Mouse (Mus musculus) embryonic facial prominence, embryonic 11.5 days (tissue): ENCODE measurements around the gene Tbx19. TPM values are rescaled to one million over a fixed set of nuclear protein-coding genes. Genes with fewer than 3 reads are reported as not detected.
A peak's percentile ranks its signal among the peaks of the same experiment; 100 is the strongest.

Experiments used
- ATAC-seq: fragments of 200-750 bp; cut with Nextera tagmentation; replicated peaks from 2 replicates; pipeline ENCODE4 v1.8.0; 2017; ENCODE audit warnings: low read depth; ENCODE audit not compliant: insufficient number of reproducible peaks, low FRiP score, low TSS enrichment
- DNase-seq: peaks from one replicate; pipeline ENCODE4 v3.0.0-alpha.2; 2015; ENCODE audit warnings: low spot score
- H3K27ac ChIP-seq: fragments of 300-500 bp; sonication (generic); replicated peaks from 2 replicates; pipeline ENCODE4 v1.5.1; 2014; ENCODE audit warnings: mild to moderate bottlenecking, low read depth, low read length, control low read depth
- H3K27me3 ChIP-seq: fragments of 300-500 bp; sonication (generic); 2 replicates; pipeline ENCODE4 v1.6.1; 2014; ENCODE audit warnings: mild to moderate bottlenecking, low read length, moderate library complexity, mixed read lengths; ENCODE audit not compliant: control insufficient read depth, insufficient read depth
- H3K36me3 ChIP-seq: fragments of 300-500 bp; sonication (generic); replicated peaks from 2 replicates; pipeline ENCODE4 v1.6.1; 2014; ENCODE audit warnings: low read depth, mild to moderate bottlenecking, low read length, moderate library complexity, mixed read lengths; ENCODE audit not compliant: control insufficient read depth, insufficient read depth
- H3K4me1 ChIP-seq: fragments of 300-500 bp; sonication (generic); 2 replicates; pipeline ENCODE4 v1.6.1; 2014; ENCODE audit warnings: low read length, mixed read lengths; ENCODE audit not compliant: control insufficient read depth, insufficient read depth
- H3K4me2 ChIP-seq: fragments of 300-500 bp; sonication (generic); 2 replicates; pipeline ENCODE4 v1.6.1; 2014; ENCODE audit warnings: low read depth, mild to moderate bottlenecking, control low read depth, low read length, moderate library complexity
- H3K4me3 ChIP-seq: fragments of 300-500 bp; sonication (generic); 2 replicates; pipeline ENCODE4 v1.5.1; 2014; ENCODE audit warnings: low read depth, low read length, control low read depth
- H3K9ac ChIP-seq: fragments of 300-500 bp; sonication (generic); replicated peaks from 2 replicates; pipeline ENCODE4 v1.6.1; 2014; ENCODE audit warnings: mild to moderate bottlenecking, control low read depth, low read length
- H3K9me3 ChIP-seq: fragments of 300-500 bp; sonication (generic); replicated peaks from 2 replicates; pipeline ENCODE4 v1.6.1; 2016; ENCODE audit warnings: mild to moderate bottlenecking, low read length, inconsistent platforms, mixed read lengths; ENCODE audit not compliant: control insufficient read depth
- WGBS: fragments of 180-500 bp; shearing (Covaris S2); extraction: QIAGEN DNeasy Blood & Tissue Kit; methylation state at CpG from one replicate; pipeline ENCODE4 v1.1.7; 2014; 5-methylcytosine and 5-hydroxymethylcytosine counted together
- polyA plus RNA-seq: library from polyadenylated mRNA; unstranded; fragments of >200 nt; fragmentation: Nextera tagmentation; extraction: Ambion mirVana; gene quantifications from 2 replicates; pipeline ENCODE4 v1.2.1, GENCODE M21; 2014

The Tbx19 gene
- polyA plus RNA-seq, 1 experiment from 2014 or later: not detected

DNA sequence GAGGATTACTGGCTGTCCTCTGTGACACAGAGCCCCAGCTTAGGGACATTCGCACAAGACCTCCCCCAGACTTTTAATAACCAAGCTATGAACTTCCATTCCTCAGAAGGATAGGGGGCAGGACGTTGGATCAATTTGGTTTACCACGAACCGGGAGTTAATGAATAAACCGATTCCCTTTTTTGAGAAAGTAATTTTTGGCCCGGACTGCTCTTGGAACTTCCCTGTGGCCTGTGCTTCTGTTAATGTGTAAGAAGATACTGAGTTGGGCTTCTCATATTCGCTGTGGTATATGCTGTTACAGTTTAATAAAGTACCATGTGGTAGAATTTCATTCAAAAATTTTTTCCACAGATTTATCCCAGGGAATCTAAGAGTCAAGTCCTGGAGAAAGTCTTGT, 39.5 kb downstream of the Tbx19 start:
- 86% methylated on average over 7 of the region's 7 CpGs for WGBS
- no peaks in the 10 kb centered on the region for H3K4me1 ChIP-seq
- no peak overlapping the region for H3K4me2 ChIP-seq
- no peak overlapping the region for H3K9ac ChIP-seq
- no peaks in the 10 kb centered on the region for H3K36me3 ChIP-seq
- ATAC-seq (no peak), DNase-seq (no peak)
- H3K4me3 ChIP-seq: no peak overlapping the region
- no peaks in the 10 kb centered on the region for H3K9me3 ChIP-seq
- no peak overlapping the region for H3K27ac ChIP-seq
- H3K27me3 ChIP-seq: no peaks in the 10 kb centered on the region

DNA sequence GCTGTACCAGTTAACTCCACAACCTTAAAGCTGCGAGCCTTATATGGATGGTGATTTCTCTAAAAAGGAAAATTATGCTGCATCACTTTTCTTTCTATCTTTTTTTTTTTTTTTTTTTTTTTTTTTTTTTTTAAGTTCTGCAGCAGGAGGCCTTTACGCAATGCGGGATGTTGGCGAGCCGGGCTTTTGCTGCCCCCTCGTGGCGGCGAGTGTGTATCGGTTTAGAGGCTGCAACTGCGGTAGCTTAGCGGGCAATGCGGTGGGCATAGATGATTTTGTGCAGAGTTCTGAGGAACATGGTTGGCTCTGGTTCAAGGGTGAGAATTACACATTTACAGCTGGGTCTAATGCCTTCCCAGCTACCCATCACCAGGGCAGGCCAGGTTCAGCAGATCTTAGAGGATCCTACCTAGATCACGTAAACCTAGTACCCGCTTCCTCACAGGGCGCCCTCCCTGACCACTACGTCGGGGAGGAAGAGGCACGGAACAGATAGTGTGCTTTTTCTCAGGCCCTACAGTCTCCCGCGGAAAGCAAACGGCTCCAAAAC, 40.1 kb downstream of the Tbx19 start:
- Histone ChIP-seq H3K9me3 (no peaks in the 10 kb centered on the region), H3K4me1 (no peaks in the 10 kb centered on the region), H3K4me2 (no peak overlapping the region), H3K27me3 (no peaks in the 10 kb centered on the region), H3K27ac (no peak overlapping the region), H3K36me3 (no peaks in the 10 kb centered on the region), H3K4me3 (no peak overlapping the region), H3K9ac (no peak overlapping the region)
- WGBS: 21% methylated on average over 21 of the region's 21 CpGs
- DNase-seq (peak; percentile 87), ATAC-seq (peak; percentile 63; the same call in 1 of the 2 replicates)

DNA sequence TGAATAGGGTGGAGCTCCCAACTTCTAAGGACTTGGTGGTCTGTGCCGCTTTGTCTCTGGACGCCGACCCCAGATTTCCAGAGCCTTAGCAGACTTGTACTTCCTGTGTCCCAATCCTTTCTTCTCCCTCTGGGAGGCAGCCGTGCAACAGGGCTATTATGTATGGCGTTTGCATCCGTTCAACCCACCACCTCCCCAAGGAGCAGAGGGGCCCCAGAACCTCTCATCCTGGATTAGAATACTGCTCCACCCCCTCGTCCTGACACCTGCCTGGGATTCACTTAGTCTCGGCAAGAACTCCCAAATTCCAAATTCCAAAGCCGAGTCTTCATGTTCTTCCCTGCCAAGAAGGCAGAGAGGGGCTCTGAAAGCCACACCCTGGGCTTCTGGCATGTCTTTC, 40.8 kb downstream of the Tbx19 start:
- Histone ChIP-seq H3K4me1 (no peaks in the 10 kb centered on the region), H3K27ac (no peak overlapping the region), H3K4me2 (peak overlapping the region; percentile 13; the same call in 1 of the 2 replicates), H3K4me3 (no peak overlapping the region), H3K9ac (no peak overlapping the region), H3K36me3 (no peaks in the 10 kb centered on the region), H3K27me3 (no peaks in the 10 kb centered on the region), H3K9me3 (no peaks in the 10 kb centered on the region)
- DNase-seq (no peak), ATAC-seq (0 out of 2 replicates have a peak, but pooled peaks have one; percentile 27)
- WGBS: 18% methylated on average over 9 of the region's 9 CpGs

DNA sequence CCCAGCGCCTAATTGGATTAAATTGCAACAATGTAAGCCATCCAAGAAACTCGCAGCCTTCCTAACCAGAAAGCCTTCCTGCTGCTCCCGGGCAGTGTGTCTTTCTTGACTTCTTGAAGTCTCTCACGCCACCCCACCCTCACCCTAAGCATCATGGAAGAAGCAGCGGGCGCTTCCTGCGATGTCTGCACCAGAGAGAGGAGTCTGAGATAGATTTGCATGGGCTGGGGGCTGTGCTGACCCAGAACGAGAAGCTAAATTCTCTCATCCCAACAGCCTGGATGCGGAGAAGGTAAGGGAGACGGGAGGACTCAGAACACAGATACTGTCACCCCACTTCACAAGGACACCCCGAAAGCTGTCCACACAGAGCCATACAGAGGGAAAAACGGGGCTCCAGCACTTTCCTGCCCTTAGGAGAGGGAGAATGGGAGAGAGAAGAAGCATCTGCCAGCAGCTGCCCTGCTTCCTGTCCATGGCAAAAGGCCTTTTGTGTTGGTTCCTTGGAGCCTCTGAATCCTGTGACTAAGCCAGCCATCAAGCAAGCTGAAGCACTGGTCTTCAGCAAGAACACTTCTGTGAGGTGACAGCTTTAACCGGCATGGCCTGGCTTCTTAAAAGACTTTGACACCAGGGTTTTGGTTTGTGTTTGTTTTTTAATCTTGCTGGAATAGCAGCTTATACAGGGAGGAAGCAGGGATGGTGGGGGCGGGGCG, 41.4 kb downstream of the Tbx19 start:
- peak overlapping the region; percentile 13; the same call in 1 of the 2 replicates for H3K4me2 ChIP-seq
- no peak overlapping the region for H3K4me3 ChIP-seq
- no peaks in the 10 kb centered on the region for H3K9me3 ChIP-seq
- WGBS: 61% methylated on average over 15 of the region's 15 CpGs
- ATAC-seq: no peak
- H3K27me3 ChIP-seq: no peaks in the 10 kb centered on the region
- no peak overlapping the region for H3K27ac ChIP-seq
- H3K36me3 ChIP-seq: no peaks in the 10 kb centered on the region
- no peak overlapping the region for H3K9ac ChIP-seq
- no peak for DNase-seq
- H3K4me1 ChIP-seq: no peaks in the 10 kb centered on the region

DNA sequence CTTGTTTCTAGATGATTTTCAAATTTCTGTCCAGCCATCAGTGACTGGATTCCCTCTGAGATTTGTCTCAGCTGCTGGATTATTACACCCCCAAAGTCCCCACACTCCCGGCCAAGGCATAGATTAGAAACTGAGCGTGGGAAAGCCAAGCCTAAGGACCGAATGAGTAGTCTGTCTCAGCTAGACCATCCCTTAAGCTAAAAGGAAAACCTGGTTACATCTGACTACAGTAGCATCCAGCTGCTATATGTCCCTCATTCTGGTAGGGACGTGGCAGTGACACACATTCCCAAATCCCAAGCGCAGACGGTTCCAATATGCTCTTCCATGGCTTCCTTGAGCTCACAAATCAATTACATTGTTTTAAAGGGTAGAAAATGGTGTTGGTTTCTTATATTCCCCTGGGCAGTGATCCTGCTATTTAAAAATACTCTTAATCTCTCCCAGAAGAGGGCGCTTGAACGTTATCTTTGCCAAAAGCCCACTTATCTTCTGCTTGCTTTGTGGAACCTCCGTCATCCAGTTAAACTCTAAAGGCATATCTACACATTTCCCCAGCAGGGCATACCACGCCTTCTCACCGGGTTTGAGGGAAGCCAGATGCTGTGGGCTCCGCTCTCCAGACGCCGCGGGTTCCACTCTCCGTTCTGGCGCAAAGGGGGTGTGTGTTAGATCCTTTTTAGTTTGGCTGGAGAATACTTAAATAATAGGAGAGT, 46.0 kb downstream of the Tbx19 start:
- H3K9ac ChIP-seq: no peak overlapping the region
- no peaks in the 10 kb centered on the region for H3K27me3 ChIP-seq
- H3K4me1 ChIP-seq: no peaks in the 10 kb centered on the region
- H3K9me3 ChIP-seq: no peaks in the 10 kb centered on the region
- no peak for ATAC-seq
- H3K4me3 ChIP-seq: no peak overlapping the region
- H3K4me2 ChIP-seq: no peak overlapping the region
- no peak overlapping the region for H3K27ac ChIP-seq
- WGBS: 42% methylated on average over 17 of the region's 17 CpGs
- H3K36me3 ChIP-seq: no peaks in the 10 kb centered on the region
- peak; percentile 50 for DNase-seq

DNA sequence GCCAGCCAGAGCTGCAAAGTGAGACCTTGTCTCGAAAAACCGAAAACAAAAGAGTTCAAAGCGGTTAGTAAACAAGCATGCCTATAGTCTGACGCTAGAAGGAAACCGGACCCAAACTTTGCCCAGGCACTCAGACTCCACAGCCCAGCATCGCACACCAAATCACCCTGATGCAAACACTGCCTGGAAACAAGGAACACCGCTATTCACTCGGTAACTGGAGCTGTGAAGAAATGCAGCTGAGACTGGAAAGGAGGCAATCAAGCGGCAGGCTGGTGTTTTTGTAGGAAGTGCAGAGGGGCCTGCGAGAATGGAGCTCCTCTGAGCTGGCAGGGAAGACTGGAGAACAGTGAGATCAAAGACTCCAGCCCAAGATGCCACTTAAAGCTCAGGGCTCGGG, 46.9 kb downstream of the Tbx19 start:
- no peaks in the 10 kb centered on the region for H3K4me1 ChIP-seq
- no peak overlapping the region for H3K9ac ChIP-seq
- H3K4me2 ChIP-seq: no peak overlapping the region
- H3K9me3 ChIP-seq: no peaks in the 10 kb centered on the region
- no peaks in the 10 kb centered on the region for H3K36me3 ChIP-seq
- WGBS: 39% methylated on average over 11 of the region's 11 CpGs
- H3K27ac ChIP-seq: no peak overlapping the region
- DNase-seq: no peak
- no peak for ATAC-seq
- H3K4me3 ChIP-seq: no peak overlapping the region
- H3K27me3 ChIP-seq: no peaks in the 10 kb centered on the region

DNA sequence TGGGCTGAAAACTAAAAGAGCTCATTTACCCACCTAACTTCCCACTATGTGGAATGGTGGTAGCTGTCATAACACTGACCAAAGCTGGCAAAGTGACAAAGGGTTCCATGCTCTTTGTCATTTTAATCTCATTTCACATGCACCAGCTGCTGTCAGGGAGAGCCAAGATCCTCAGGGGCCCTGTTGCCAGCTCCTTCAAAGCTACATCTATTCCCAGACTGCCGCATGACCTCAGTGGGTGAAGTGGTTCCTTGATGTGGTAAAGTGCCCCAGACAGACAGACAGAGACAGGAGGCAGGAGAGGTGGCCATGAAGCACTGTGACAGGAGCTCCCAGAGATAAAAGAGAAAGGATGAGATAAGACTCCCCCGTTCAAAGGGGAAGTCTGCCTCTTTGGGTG, 49.9 kb downstream of the Tbx19 start:
- Histone ChIP-seq H3K4me1 (no peaks in the 10 kb centered on the region), H3K36me3 (no peaks in the 10 kb centered on the region), H3K9ac (no peak overlapping the region), H3K4me2 (no peak overlapping the region), H3K4me3 (no peak overlapping the region), H3K9me3 (no peaks in the 10 kb centered on the region), H3K27me3 (no peaks in the 10 kb centered on the region), H3K27ac (no peak overlapping the region)
- ATAC-seq (no peak), DNase-seq (no peak)
- 79% methylated on average over 2 of the region's 2 CpGs for WGBS

DNA sequence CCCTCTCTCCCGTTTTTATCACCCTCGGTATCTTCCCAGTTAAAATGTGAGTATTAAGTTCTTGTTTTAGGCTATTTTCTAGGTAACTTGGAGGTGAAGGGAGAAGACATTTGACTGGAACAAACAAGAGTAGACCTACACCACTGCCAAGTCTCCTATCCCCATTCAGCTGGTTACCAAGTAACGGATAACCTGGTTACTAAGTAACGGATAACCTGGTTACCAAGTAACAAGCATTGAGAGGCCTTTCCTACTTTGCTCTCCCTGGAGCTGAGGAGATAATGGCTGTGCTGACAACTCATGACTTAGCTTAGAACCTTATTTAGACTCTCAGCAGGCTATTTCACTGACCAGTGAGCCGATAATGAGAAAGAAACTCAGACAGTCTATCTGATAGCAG, 51.4 kb downstream of the Tbx19 start:
- DNase-seq (no peak), ATAC-seq (no peak)
- WGBS: 72% methylated on average over 5 of the region's 5 CpGs
- Histone ChIP-seq H3K9ac (no peak overlapping the region), H3K27me3 (no peaks in the 10 kb centered on the region), H3K9me3 (no peaks in the 10 kb centered on the region), H3K4me1 (no peaks in the 10 kb centered on the region), H3K36me3 (no peaks in the 10 kb centered on the region), H3K4me3 (no peak overlapping the region), H3K27ac (no peak overlapping the region), H3K4me2 (no peak overlapping the region)
